Mouse (Mus musculus) embryonic facial prominence, embryonic 14.5 days (tissue): Measurements from ENCODE around the gene Hal. TPM values are rescaled to one million over a fixed set of nuclear protein-coding genes. Genes with fewer than 3 reads are reported as not detected.
A peak's percentile ranks its signal among the peaks of the same experiment; 100 is the strongest.

ENCODE experiments used
- ATAC-seq: fragments of 200-750 bp; cut with Nextera tagmentation; 2 replicates; pipeline ENCODE4 v1.8.0; 2017; ENCODE audit warnings: low read depth, moderate number of reproducible peaks, moderate TSS enrichment
- DNase-seq: peaks from one replicate; pipeline ENCODE4 v3.0.0-alpha.2; 2015; ENCODE audit warnings: low spot score
- H3K27ac ChIP-seq: fragments of 300-500 bp; sonication (generic); replicated peaks from 2 replicates; pipeline ENCODE4 v1.5.1; 2014; ENCODE audit warnings: low read depth, mild to moderate bottlenecking, low read length, moderate library complexity
- H3K27me3 ChIP-seq: fragments of 300-500 bp; sonication (generic); replicated peaks from 2 replicates; pipeline ENCODE4 v1.6.1; 2014; ENCODE audit warnings: low read length; ENCODE audit not compliant: control insufficient read depth, insufficient read depth
- H3K36me3 ChIP-seq: fragments of 300-500 bp; sonication (generic); 2 replicates; pipeline ENCODE4 v1.6.1; 2014; ENCODE audit warnings: low read length, mixed read lengths; ENCODE audit not compliant: control insufficient read depth, insufficient read depth
- H3K4me1 ChIP-seq: fragments of 300-500 bp; sonication (generic); 2 replicates; pipeline ENCODE4 v1.6.1; 2014; ENCODE audit warnings: antibody characterized with exemption, low read length; ENCODE audit not compliant: control insufficient read depth, insufficient read depth
- H3K4me2 ChIP-seq: fragments of 300-500 bp; sonication (generic); 2 replicates; pipeline ENCODE4 v1.6.1; 2014; ENCODE audit warnings: low read depth, mild to moderate bottlenecking, low read length, moderate library complexity, mixed read lengths
- H3K4me3 ChIP-seq: fragments of 300-500 bp; sonication (generic); 2 replicates; pipeline ENCODE4 v1.5.1; 2014; ENCODE audit warnings: low read depth, mild to moderate bottlenecking, low read length
- H3K9ac ChIP-seq: fragments of 300-500 bp; sonication (generic); 2 replicates; pipeline ENCODE4 v1.6.1; 2014; ENCODE audit warnings: low read depth, mild to moderate bottlenecking, low read length, moderate library complexity, mixed read lengths
- H3K9me3 ChIP-seq: fragments of 300-500 bp; sonication (generic); 2 replicates; pipeline ENCODE4 v1.6.1; 2016; ENCODE audit warnings: low read length; ENCODE audit not compliant: control insufficient read depth
- WGBS: fragments of 180-500 bp; shearing (Covaris S2); extraction: QIAGEN DNeasy Blood & Tissue Kit; methylation state at CpG from one replicate; pipeline ENCODE4 v1.1.7; 2014; 5-methylcytosine and 5-hydroxymethylcytosine counted together
- polyA plus RNA-seq: library from polyadenylated mRNA; unstranded; fragments of >200 nt; fragmentation: Nextera tagmentation; extraction: Ambion mirVana; gene quantifications from 2 replicates; pipeline ENCODE4 v1.2.1, GENCODE M21; 2014

Gene Hal
- polyA plus RNA-seq, 1 experiment from 2014 or later = 0.61 TPM

- no peak overlapping the region for H3K27ac ChIP-seq
- no peak overlapping the region for H3K4me2 ChIP-seq
- WGBS = 13% methylated on average over 10 of the region's 10 CpGs
- no peaks in the 10 kb centered on the region for H3K4me1 ChIP-seq
- H3K36me3 ChIP-seq = no peaks in the 10 kb centered on the region
- no peak for ATAC-seq
- H3K9me3 ChIP-seq = no peaks in the 10 kb centered on the region
- DNase-seq = peak; percentile 59
- H3K9ac ChIP-seq = no peak overlapping the region
- H3K4me3 ChIP-seq = no peak overlapping the region
- no peaks in the 10 kb centered on the region for H3K27me3 ChIP-seq
Measured at GRCm38 (mm10) chr10:93500864-93501263, 12.3 kb downstream of the Hal start.

GRCm38 (mm10) chr10:93501346-93501745 lies 12.8 kb downstream of the Hal start:
- 66% methylated on average over 10 of the region's 10 CpGs for WGBS

GRCm38 (mm10) chr10:93508383-93508970 lies 19.9 kb downstream of the Hal start:
- 67% methylated on average over 7 of the region's 7 CpGs for WGBS
- no peaks in the 10 kb centered on the region for H3K27me3 ChIP-seq
- no peaks in the 10 kb centered on the region for H3K36me3 ChIP-seq
- no peak overlapping the region for H3K27ac ChIP-seq
- DNase-seq (peak; percentile 21), ATAC-seq (no peak)
- no peak overlapping the region for H3K4me2 ChIP-seq
- no peak overlapping the region for H3K4me3 ChIP-seq
- H3K9me3 ChIP-seq = no peaks in the 10 kb centered on the region
- no peaks in the 10 kb centered on the region for H3K4me1 ChIP-seq
- no peak overlapping the region for H3K9ac ChIP-seq

More at GRCm38 (mm10) chr10:93501346-93501745, 12.8 kb downstream of the Hal start:
- Histone ChIP-seq H3K4me1 (no peaks in the 10 kb centered on the region), H3K4me2 (no peak overlapping the region), H3K9ac (no peak overlapping the region), H3K9me3 (no peaks in the 10 kb centered on the region), H3K4me3 (no peak overlapping the region), H3K27ac (no peak overlapping the region), H3K36me3 (no peaks in the 10 kb centered on the region), H3K27me3 (no peaks in the 10 kb centered on the region)
- ATAC-seq = no peak
- peak; percentile 14 for DNase-seq

DNA sequence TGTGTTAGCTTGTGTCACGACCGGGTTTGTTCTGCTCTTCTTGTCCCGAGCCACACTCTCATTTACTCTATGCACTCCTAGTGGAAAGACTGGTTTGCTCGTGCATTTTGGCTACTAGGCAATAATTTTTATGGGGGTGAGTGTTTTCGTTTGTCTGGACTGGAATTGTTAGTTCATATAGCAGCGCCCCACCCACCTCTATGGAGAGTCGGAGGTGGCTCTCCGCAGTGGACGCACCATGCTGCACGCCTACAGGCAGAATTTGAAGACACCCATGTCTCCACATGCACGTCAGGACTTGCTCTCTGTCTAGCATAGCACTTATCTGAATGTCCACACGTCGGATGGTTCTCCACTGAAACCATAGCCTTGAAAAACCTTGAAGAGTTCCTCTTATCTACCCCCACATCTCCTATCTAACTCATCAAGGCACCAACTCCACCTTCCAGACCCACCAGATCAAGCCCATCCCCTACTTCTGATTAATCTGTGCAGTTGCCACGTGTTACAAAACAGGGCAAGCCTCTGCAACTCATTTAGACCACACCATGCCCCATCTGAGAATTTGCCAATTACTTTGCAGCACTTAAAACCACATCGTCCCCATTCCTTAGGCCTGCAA lies 21.1 kb downstream of the Hal start:
- no peaks in the 10 kb centered on the region for H3K27me3 ChIP-seq
- H3K27ac ChIP-seq = no peak overlapping the region
- WGBS = 82% methylated on average over 15 of the region's 15 CpGs
- H3K9ac ChIP-seq = no peak overlapping the region
- no peaks in the 10 kb centered on the region for H3K9me3 ChIP-seq
- H3K4me2 ChIP-seq = no peak overlapping the region
- H3K4me3 ChIP-seq = no peak overlapping the region
- no peaks in the 10 kb centered on the region for H3K36me3 ChIP-seq
- no peak for DNase-seq
- no peak for ATAC-seq
- no peaks in the 10 kb centered on the region for H3K4me1 ChIP-seq

GRCm38 (mm10) chr10:93515419-93515818 lies 26.9 kb downstream of the Hal start:
- ATAC-seq = no peak
- H3K4me3 ChIP-seq = no peak overlapping the region

DNA sequence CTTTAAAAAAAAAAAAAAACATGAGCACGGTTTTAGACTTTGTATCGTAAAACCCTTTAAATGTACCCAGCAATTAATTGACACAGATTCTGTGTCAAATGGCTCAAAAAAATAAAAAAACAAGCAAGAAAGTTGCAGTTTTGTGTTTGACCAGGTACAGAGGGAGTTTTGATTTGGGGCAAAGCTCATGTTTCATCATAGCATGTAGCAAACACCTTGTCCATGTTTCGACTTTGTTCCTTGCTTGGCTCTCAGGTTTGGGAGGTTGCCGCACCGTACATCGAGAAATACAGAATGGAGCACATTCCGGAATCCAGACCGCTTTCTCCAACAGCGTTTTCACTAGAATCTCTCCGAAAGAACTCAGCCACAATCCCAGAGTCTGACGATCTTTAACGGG lies 27.4 kb downstream of the Hal start:
- no peak overlapping the region for H3K4me2 ChIP-seq
- DNase-seq (no peak), ATAC-seq (no peak)
- no peaks in the 10 kb centered on the region for H3K4me1 ChIP-seq
- no peaks in the 10 kb centered on the region for H3K27me3 ChIP-seq
- no peak overlapping the region for H3K4me3 ChIP-seq
- H3K9me3 ChIP-seq = no peaks in the 10 kb centered on the region
- WGBS = 81% methylated on average over 12 of the region's 12 CpGs
- no peaks in the 10 kb centered on the region for H3K36me3 ChIP-seq
- H3K9ac ChIP-seq = no peak overlapping the region
- no peak overlapping the region for H3K27ac ChIP-seq

More at GRCm38 (mm10) chr10:93515419-93515818, 26.9 kb downstream of the Hal start:
- H3K36me3 ChIP-seq = no peaks in the 10 kb centered on the region
- no peak overlapping the region for H3K9ac ChIP-seq
- WGBS = 35% methylated on average over 1 of the region's 1 CpGs
- no peaks in the 10 kb centered on the region for H3K27me3 ChIP-seq
- H3K4me2 ChIP-seq = no peak overlapping the region
- H3K4me1 ChIP-seq = no peaks in the 10 kb centered on the region
- no peaks in the 10 kb centered on the region for H3K9me3 ChIP-seq
- peak; percentile 33 for DNase-seq
- H3K27ac ChIP-seq = no peak overlapping the region

GRCm38 (mm10) chr10:93517754-93518153 lies 29.2 kb downstream of the Hal start:
- Histone ChIP-seq H3K27ac (no peak overlapping the region), H3K4me2 (no peak overlapping the region), H3K36me3 (no peaks in the 10 kb centered on the region), H3K4me3 (no peak overlapping the region), H3K9me3 (no peaks in the 10 kb centered on the region), H3K4me1 (no peaks in the 10 kb centered on the region), H3K9ac (no peak overlapping the region), H3K27me3 (no peaks in the 10 kb centered on the region)
- ATAC-seq (no peak), DNase-seq (no peak)
- WGBS = 65% methylated on average over 4 of the region's 4 CpGs

GRCm38 (mm10) chr10:93518186-93518585 lies 29.6 kb downstream of the Hal start:
- Histone ChIP-seq H3K9ac (no peak overlapping the region), H3K9me3 (no peaks in the 10 kb centered on the region), H3K4me2 (no peak overlapping the region), H3K27me3 (no peaks in the 10 kb centered on the region), H3K4me3 (no peak overlapping the region), H3K36me3 (no peaks in the 10 kb centered on the region), H3K4me1 (no peaks in the 10 kb centered on the region), H3K27ac (no peak overlapping the region)
- no peak for ATAC-seq
- 81% methylated on average over 4 of the region's 4 CpGs for WGBS
- no peak for DNase-seq

DNA sequence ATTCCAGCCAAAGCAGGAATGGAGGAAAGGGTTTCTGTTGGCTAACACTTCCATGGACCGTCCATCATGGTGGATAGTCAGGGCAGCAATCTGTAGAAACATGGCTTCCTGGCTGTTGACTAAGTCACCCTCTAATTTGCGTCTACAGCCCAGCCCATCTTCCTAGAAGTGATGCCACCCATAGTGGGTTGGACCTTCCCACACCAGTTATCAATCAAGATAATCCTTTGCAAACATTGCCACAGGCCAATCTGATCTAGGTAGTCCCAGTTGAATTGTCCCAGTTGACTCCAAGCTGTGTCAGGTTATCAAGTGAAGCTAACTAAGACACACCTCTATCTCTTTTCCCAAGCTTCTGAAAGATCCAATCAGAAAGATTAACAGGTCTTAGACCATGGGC lies 30.1 kb downstream of the Hal start:
- Histone ChIP-seq H3K4me1 (no peaks in the 10 kb centered on the region; the same call in 1 of the 2 replicates), H3K27ac (no peak overlapping the region), H3K9me3 (no peaks in the 10 kb centered on the region), H3K4me2 (no peak overlapping the region), H3K27me3 (no peaks in the 10 kb centered on the region), H3K4me3 (no peak overlapping the region), H3K9ac (no peak overlapping the region), H3K36me3 (no peaks in the 10 kb centered on the region)
- 93% methylated on average over 2 of the region's 2 CpGs for WGBS
- ATAC-seq (no peak), DNase-seq (no peak)
